Mouse (Mus musculus) brain, adult 2 months (tissue): ENCODE measurements around the gene Creb5.

Experiments used
- DNase-seq: peaks from one replicate; pipeline ENCODE4 v3.0.0; 2011; ENCODE audit warnings: low read depth, low spot score

The Creb5 gene

DNA sequence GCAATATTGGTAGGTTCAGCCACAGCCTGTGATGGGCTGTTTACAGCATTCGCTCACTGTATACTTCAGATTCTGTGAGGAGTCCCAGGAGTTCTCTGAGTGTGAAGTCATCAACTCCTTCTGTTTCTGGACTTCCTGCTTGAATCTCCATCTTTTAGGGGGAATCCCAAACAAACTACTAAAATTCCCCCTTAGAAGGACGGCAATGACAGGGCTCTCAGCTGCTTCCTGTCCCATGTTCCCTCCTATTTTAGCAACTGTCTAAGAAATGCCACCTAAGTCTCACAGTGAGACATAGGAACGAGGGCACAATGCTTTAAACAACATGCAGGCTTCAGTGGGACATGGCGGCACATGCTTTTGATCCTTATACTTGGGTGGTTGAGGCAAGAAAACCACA is 204.3 kb downstream of the Creb5 start:
- no peak for DNase-seq

DNA sequence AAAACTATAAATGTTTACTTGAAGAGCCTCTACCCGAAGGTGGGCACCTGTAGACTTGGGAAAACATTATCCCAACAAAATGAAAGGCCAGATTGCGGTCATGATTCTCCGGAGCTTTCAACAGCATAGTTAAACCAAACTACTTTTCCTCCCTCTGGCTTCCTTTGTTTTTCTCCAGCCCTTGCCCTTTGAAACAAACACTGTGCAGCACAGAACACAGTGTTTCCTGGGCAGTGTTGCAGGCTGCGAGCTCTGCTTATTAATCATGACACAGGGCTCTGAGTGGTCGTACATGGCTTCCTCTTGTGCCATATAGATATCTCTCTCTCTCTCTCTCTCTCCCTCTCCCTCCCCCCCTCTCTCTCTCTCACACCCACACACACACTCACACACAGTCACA is 206.8 kb downstream of the Creb5 start:
- no peak for DNase-seq

DNA sequence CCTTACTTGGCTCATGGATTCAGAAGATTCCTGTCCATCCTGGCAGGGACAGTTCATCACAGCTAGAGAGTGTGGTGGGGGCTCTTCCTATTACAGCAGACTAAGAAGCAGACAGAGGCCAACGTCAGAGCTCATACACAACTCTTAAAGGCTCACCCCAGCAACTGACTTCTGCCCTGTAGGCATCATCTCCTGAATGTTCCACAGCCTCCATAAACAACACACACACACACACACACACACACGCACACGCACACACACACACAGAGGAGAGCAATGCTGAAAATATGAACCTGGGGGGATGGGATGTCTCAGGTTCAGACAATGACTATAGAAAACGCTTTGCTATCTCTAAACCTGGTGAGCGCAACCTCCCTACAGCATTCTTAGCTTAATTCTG is 208.6 kb downstream of the Creb5 start:
- DNase-seq: no peak

DNA sequence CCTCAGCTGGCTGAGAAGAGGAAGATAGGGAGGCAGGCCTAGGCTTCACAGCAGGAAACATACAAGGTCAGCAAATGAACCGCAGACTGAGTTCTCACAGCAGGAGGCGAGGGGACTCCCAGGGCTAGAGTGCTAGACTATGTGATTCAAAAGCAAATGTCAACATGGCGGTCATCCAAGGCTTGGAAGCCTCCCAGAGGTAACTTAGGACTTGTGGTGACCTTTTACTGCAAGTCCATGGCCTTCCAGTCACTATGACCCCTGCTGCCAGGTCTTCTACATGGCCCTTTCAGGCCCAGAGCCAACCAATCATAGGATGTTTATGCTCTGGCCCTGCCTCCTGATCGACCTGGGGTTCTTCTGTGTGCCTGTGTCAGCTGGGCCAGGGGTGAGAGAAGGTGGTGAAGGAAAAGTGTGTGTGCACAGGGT is 209.3 kb downstream of the Creb5 start:
- DNase-seq: peak; percentile 26

DNA sequence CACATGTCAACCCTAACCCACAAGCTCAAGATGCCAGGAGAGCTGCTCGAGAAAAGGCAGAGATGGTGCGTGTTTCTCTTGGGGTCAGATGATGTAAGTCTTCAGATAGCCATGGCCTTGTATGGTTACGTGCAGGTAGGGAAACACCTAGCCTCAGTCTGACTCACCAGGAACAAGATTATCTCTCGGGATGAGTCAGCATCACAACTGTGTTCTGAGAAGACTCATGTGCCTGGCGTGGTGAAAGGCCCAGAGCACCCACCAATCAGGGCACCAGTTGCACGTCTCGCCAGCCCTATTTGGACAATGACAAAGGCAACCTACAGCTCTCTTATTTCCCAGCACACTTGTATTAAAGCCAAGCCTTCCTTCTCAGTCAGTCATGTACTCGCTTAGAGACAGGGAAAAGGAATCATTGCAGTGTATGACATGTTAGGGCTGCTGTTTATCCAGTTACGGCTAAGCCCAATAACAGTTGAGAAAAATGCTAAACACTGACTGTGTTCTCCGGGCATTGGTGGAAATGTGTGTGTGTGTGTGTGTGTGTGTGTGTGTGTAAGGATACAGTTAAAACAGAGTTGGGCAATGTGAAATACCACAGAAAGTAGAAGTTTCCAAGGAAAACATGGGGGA is 210.9 kb downstream of the Creb5 start:
- DNase-seq: no peak

DNA sequence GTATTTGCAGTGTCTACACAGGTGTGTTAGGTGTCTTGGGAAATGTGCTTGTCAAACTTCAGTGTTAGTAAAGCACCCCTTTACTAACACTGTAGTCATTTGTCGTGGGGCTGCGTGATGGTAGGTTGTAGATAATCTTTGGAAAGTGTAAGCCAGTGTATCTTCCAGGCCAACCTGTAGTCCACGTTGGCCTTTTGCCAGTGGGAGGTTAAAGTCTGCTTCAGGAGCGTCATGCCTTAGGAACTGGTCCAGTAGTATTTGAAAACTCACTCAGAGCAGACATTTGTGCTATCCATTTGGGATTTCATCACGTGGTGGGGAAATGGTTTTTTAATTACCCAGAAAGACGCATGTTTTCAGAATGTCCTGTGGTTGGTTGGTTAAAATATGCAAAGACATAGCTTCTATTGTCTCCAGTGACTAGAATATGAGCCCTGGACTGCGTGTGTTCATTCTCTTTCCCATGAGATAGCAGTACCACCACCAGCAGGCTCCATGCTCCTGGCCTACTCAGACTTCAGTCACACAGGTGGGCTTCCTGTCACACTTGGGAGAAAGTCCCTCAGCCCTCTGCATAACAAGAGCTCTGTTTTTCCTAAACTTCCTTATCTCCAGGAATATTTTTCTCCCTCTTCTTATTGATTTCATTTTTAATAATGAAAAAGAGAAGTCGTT is 212.7 kb downstream of the Creb5 start:
- DNase-seq: no peak

DNA sequence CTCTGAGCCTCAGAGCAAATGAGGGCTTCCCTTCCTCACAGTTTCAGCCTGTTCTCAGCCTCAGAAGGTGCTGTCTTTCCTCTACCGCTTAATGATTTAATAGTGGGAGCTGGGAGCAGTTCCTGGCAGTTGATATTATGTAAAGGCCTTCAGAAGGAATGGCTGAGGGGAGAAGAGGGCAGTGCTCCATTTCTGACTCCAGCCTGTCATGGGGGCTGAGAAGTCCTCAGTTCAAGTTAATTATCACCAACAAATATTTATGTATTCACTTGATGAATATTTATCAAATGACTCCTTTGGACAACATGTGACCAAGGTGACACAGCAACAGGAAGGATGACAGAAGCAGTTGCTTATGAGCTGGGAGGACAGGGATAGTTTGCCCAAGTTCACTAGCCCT is 214.2 kb downstream of the Creb5 start:
- peak; percentile 14 for DNase-seq

DNA sequence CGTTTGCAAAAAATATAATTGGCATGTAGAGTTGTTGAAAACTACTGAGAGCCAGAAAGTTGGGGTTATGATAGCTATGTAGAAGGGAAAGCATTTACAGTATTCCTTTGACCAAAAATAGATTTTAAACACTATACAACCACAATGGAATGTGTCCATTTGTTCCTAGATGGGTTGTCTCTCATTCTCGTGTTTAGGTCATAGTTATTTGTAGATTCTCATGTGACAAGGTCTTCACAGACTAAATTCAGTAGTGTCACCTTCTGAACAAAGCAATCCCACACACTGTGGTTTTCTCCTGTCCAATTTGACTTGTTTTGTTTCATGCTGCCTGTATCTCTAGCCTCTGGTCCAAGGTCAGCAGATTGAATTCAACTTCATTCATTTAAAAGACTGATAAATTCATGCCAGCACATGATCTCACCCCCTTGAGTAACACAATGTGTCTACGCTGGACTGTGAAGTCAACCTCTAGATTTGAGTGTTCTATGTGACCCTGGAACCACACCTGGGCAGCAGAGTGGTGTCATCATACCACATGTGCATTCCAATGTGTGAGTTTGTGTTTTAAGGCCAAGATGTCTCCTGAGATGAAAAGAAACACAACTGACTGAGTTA is 220.0 kb downstream of the Creb5 start:
- DNase-seq: no peak

DNA sequence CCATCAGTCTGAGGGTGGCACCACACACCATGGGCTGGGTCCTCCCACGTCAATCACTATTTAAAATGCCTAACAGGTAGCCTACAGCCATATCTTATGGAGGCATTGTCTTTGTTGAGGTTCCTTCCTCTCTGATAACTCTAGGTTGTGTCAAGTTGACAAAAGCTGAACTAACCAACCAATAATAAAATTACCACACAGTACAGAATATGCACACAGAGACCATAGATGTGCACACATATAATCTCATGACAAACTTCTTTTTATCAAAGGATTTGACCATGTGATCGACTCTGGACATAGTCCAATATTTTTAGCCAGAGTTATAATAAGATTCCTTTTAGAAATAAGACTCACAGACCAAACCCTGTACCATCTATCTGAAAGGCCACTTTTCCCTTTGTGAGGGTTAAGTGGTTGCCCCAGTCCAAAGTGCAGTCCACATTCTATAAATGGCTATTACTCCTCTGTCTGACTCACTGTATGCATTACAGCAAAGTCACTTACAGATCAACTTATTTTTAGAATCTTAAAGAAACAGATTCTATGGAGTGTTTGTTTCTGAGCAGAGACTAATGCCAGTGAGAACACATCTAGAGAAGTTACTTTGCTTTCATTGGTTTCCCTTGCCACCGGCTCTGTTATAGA is 221.9 kb downstream of the Creb5 start:
- no peak for DNase-seq

DNA sequence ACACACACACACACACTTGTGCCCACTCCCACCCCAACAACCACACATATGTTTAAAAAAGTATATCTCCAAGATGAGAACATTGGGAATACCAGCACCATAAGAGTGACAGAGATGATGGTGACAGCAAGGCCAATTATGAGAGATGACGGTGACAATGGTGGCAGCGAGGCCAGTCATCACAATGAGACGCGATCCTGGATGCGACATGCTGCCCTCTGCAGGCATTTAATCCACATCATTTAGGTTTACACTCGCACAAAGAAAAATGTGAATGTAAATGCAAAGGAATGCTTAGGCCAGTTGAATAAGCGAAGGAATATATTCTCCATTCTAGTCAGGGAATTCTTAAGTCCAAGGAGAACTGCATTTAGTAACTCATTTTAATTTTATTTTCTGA is 222.9 kb downstream of the Creb5 start:
- DNase-seq: no peak

DNA sequence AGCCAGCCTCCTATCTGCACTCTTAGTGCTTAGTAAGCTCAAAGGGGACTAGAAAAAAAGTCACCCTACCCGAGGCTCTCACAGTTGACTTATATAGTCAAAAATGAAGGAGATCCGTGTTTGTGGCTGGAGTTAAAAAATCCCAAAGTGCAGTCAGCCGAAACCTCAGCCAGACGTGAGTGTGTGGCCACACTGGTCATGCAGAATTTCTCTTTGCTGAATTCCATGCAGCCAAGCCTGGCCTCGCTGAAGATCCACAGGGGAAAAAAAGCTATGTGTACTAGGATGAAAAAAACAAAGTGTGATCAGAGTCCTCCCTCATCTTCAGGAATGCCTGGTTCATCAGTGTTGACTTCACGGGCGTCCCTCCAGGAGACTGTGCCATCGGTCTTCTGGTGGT is 225.2 kb downstream of the Creb5 start:
- DNase-seq: no peak

DNA sequence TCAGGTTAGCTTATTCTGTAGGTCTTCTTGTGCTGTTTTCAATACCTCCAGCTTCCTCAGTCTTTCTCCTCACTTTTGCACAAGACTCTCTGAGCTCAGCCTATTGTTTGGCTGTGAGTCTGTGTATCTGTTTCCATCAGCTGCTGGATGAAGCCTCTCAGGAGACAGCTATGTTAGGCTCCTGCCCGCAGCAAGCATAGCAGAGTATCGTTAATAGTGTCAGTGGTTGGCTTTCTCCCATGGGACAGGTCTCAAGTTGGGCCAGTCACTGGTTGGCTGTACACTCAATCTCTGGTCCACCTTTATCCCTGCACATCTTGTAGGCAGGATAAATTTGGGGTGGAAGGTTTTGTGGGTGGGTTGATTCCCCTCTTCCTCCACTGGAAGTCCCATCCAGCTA is 226.3 kb downstream of the Creb5 start:
- no peak for DNase-seq

DNA sequence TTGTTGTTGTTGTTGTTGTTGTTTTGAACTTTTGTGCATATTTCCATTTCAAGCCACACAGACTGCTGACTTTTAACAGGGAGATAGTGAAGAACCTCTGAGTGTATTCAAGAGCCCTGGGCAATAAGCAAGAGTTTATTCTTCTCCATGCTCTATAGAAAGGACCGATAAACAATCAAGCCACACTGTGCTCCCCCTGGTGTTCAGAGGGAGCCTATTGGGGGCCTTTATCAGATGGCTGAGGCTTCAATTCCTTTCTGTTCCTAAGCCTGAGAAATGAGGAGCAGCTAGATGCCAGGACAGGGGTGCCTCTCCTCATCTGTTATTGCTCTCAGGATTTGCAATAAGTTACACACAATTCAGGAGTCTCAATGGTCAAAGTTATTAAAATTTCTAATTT is 227.8 kb downstream of the Creb5 start:
- no peak for DNase-seq

DNA sequence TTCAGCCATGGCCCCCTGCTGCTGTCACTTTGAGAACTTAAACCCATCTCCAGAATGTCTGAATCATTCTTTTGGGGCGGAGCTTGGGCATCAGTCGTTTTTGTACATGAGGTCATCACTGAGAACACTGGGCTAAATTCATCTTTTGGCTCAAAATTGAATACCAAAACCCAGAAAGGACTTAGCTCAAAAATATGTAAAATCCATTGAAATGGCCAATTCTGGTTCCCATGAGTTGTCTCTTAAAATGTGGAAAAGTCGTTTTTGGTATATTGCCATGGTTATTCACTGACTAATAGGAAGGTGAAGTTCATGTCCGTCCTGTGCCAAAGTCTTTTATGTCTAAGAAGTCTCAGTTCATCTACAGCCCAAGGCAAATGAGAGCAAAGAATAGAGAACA is 228.5 kb downstream of the Creb5 start:
- DNase-seq: no peak

DNA sequence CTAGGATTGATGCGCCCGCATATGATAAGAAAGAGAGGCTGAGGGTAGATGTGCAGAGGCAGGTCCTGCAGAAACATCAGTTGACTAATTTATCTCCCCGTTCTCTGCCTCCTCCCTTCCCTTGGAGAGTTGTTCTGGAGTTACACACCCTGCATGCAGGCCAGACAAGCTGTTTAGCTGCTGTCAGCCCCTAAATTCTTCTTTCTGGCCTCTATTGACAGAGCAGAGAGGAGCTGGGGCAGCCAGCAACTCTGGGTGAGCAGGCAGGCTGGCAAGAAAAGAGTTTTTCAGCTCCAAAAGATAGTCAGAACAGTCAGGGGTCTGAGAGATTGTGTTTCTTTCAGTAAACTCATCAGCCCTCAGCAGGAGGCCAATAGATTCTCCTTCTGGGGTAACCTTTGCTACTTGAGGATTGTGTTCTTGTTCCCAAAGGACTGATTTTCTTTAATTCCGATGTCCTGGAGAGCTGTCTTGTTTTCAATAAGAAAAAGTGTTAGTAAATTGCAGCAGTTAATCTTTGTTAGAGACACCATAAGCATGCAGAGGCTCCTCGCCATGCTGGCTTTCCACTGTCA is 230.4 kb downstream of the Creb5 start:
- DNase-seq: no peak

DNA sequence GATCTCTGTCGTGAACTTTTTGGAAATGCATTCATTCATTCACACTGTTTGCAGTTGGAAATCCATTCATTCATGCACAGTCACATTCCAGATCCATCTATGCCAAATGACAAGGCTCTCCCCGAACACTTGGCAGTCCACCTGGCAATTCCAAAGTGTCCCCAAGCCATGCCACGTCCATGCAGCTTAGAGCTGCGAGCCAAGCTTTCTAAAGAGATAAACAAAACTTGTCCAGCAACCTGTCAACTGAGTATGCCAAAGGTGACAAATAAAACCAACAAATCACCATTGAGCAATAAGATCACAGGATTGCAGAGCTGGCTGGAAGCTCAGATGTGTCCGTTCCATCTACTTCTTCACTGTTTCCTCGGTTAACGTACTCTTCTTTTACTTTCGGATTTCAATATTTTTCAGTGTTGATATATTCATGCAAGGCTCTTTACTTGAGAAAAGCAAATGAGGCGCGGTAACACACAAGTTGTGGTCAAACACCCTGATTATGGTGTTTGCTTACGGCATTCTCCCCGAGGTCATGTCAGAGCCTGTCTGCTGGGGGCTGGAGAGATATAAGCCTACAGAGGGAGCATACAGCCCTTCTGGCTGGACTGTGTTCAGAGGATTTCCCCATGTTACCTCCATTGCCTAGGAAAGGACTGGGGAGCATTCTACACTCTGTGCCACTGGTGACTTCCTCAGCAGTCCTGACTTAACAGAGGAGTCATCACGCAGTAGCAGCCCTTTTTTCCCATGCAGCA is 236.8 kb downstream of the Creb5 start:
- no peak for DNase-seq

DNA sequence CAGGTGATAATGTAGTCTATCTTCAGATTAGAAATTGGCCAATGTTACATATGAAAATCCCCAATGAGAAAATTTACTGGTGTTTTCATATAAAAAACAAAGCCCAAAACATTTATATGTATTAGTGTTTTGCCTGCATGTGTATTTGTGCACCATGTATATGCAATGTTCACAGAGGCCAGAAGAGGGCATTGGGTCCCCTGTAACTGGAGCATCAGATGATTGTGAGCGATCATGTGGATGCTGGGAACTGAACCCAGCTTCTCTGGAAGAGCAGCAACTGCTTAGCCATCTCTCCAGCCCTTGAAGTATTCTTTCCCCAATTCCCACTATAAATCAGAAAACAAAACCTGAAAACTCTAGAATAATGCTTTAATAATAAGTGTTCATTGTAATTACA is 239.4 kb downstream of the Creb5 start:
- DNase-seq: no peak

DNA sequence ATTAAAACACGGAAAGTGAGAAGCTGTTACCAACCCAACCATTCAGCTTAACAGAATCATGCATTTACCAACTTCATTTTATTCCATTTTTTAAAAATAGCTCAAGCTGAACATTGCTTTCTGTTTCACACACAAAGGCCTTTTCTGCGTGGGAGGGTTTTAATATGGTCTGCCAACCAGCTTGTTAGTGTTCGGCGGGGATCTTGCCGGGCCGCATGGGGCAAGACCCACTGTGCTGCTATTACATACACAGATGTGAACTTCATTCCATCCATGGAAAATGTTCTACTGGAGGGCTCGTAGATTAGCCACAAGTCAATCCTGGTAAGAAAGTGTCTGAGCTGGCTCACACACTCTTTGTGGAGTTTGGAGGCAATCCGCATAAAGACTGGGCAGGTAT is 243.7 kb downstream of the Creb5 start:
- no peak for DNase-seq

DNA sequence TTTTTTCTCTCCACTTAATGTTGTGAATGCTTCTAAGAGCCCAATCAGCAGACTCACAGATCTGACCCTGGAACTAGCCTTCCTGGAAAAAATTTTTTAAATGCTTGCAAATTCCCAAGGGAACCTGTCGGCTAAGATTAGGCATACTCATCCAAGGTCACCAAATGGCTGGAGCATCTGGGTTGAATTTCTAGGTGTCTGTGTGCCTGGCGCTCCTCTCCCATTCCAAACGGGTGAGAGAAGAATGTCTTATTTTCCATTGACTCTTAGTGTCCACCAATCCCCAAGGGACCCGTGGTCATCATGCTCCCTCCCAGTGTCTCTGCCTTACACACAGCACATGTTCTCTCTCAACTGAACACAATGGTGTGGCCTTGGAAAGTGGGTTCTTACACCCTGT is 244.4 kb downstream of the Creb5 start:
- no peak for DNase-seq

DNA sequence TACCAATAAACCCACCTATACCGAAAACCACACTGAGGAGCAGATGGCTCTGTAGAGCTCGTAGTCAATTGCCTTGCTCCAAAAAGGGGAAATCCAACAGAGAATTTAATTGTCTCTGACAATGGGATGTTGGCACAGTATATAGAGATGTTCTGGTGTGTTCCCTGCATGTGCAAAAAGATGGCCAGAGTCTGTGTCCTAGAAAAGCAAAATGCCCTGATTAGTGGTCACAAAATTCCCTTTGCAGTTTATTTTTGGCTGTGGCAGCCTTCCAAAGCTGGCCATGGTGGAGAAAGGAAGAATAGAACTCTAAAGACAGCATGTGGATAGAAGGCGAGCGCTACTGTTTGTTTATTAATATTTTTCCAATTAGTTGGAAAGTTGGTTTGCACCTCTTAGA is 250.5 kb downstream of the Creb5 start:
- peak; percentile 92 for DNase-seq

DNA sequence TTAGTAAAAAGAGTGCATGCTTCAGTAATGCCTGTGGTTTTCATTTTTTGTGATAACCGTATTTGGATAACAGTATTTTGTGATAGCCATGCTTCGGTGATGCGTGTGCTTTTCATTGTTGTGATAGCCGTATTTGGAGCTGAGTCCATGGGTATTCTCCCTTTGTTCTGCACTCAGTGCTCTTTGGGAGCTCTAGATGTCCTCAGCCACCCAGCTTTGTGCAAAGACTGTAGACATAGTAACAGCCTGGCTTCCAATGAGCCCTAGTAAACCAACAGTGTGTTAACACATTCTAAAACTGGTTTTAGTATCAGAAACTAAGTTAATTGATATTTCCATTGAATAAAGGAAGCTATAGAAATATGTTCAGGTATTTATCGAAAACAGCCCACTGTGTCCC is 254.7 kb downstream of the Creb5 start:
- DNase-seq: peak; percentile 22

DNA sequence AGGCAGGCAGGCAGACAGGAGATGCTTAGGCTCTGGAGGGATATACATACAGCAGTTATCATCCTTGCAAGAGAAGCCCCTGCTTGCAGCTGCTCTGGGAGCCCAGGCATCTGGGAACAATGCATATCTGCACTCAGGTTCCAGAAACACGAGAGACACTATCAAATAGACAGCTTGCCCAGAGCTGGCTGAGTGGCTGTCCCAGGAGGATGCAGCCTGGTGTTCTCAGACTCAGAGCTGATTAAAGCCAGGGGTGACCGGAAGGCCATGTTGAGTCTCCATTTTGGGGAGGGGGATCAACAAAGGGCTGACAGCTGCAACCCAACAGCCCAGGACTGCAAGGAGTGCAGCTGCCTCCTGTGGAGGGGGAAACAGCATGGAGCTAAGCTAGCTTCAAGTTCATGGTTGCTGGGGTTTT is 258.4 kb downstream of the Creb5 start:
- DNase-seq: no peak
